Mouse (Mus musculus): ENCODE data around the gene Itpkb. TPM values are rescaled to one million over a fixed set of nuclear protein-coding genes. Genes with fewer than 3 reads are reported as not detected.

Itpkb gene
- polyA plus RNA-seq, 1 experiment from 2014 or later, result 6.2 TPM

DNA sequence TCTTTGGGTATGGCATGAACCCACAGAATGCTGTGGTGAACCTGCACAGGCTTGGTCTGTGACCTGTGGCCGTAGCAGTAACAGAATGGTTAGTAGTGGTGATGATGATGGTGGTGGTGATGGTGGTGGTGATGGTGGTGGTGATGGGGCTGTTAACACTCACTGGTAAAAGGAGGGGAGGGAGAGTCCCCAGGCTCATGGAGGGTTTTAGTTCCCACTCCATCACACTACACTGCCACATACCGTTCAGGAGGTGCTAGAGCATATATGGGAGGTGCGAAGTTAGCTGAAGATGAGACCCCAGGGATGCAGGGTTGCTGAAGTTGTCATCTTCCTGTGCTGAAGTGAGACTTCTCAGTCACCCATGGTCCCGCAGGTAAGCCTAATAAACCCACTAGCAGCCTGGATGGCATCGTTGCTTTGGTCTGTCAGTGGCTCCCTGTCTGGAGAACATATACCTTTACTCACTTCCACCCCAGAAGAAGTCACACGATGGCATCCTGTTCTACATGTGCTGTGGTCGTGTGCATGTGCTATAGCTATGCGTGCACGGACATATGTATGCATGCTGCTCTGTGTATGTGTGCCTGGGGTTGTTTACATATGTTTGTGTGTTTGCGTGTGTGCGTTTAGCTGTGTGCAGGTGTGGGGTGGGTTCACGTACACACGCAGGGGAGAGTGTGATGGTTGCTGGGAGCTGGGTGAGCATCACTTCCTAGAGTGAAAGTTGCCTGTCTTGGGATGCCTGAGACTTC, 24.9 kb downstream of the Itpkb start:
- no peak for DNase-seq (ENCODE audit: low spot score)
- 92% methylated on average over 13 of the region's 13 CpGs for WGBS
- Histone ChIP-seq H3K27ac (replicated peaks) (no peak overlapping the region), H3K4me3 (no peak overlapping the region), H3K36me3 (replicated peaks) (no peaks in the 10 kb centered on the region), H3K4me1 (peaks cover 63% of the 10 kb centered on the region), H3K9me3 (no peaks in the 10 kb centered on the region), H3K27me3 (replicated peaks; ENCODE audit: low read depth, poor library complexity, severe bottlenecking) (no peaks in the 10 kb centered on the region)

DNA sequence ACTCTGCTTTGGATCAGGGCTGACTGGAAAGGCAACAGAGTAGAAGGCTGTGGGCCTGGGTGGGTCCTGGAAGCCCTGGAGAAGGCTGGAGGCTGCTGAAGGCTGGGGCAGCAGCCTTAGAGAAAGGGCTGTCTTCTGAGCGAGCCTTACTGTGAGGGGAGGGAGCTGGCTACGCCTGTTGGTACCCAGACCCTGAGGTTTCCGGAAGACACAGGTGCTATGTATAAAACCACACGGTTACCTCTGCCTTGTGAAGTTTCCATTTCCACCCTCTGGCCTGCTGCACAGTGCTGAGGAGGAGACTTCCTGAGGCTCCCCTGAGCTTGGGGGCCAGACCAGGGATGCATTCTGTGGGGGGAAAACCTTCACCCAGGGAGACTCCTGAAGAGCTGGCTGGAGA, 25.9 kb downstream of the Itpkb start:
- H3K36me3 ChIP-seq (replicated peaks), result peaks cover 3% of the 10 kb centered on the region
- DNase-seq (ENCODE audit: low spot score), result no peak
- H3K9me3 ChIP-seq, result no peaks in the 10 kb centered on the region
- peaks cover 54% of the 10 kb centered on the region for H3K4me1 ChIP-seq
- WGBS, result 72% methylated on average over 4 of the region's 4 CpGs
- no peaks in the 10 kb centered on the region for H3K27me3 ChIP-seq (replicated peaks; ENCODE audit: low read depth, poor library complexity, severe bottlenecking)
- no peak overlapping the region for H3K4me3 ChIP-seq
- H3K27ac ChIP-seq (replicated peaks), result peak overlapping the region; percentile 5; the same call in 1 of the 2 replicates

DNA sequence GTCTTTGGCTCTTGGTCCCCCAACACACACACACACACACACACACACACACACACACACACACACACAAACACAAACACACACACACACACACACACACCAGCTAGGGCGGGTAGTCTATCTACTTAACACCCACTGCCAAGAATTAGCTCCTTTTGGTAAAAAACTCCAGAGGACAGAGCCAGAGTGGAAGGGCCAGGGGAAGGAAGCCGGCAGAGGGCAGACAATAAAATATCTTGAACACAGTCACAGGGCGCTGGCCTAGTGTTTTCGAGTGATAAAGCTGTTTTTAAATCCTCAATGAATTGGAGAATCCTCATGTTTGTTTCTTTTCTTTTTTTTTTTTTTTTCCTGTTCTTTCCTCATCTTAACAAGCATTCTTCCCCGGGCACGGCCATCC, 26.6 kb downstream of the Itpkb start:
- Histone ChIP-seq H3K4me1 (peaks cover 47% of the 10 kb centered on the region), H3K36me3 (replicated peaks) (peaks cover 3% of the 10 kb centered on the region), H3K4me3 (no peak overlapping the region), H3K27me3 (replicated peaks; ENCODE audit: low read depth, poor library complexity, severe bottlenecking) (no peaks in the 10 kb centered on the region), H3K9me3 (no peaks in the 10 kb centered on the region), H3K27ac (replicated peaks) (no peak overlapping the region)
- DNase-seq (ENCODE audit: low spot score), result no peak
- 83% methylated on average over 6 of the region's 6 CpGs for WGBS

DNA sequence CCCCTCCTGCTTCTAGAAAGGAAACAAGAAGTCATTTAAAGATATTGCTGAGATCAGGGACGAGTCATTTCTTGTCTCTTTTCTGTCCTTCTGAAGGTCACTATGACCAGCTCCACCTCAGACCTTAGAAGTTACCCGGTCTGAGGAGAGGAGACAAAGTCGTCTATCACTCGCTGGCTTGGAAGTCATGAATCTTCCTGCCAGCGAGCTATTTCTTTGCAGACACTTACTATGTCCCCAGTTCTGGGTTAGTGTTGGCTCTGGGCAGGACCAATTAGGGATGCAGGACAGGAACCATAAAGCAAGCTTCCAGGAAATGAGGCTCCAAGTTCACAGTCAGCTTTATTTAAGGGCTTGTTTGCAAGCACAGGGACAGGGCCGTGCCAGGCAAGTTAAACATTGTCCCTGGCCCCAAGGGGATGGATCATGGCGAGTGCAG, 27.6 kb downstream of the Itpkb start:
- no peaks in the 10 kb centered on the region for H3K9me3 ChIP-seq
- H3K4me3 ChIP-seq, result no peak overlapping the region
- peaks cover 37% of the 10 kb centered on the region for H3K4me1 ChIP-seq
- no peaks in the 10 kb centered on the region for H3K27me3 ChIP-seq (replicated peaks; ENCODE audit: low read depth, poor library complexity, severe bottlenecking)
- no peak overlapping the region for H3K27ac ChIP-seq (replicated peaks)
- H3K36me3 ChIP-seq (replicated peaks), result peaks cover 3% of the 10 kb centered on the region
- no peak for DNase-seq (ENCODE audit: low spot score)
- 81% methylated on average over 7 of the region's 7 CpGs for WGBS

DNA sequence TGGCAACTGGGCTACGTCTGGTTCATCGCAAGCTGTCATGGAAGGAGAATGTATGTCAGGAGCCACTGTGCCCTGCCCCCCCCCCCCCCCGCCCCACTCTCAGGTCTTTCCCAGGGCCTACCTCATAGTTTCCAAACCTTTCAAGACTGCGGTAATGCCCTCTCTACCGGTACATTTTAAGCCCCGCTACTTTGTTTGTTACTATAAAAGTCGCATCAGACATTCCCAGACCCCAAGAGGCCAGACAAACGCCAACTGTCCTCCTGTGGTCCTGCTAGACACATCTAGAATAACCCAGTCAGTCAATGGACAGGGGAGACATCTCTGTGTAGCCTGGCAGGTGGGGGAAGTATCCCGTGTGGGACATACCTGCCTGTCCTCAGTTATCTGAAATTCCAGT, 28.2 kb downstream of the Itpkb start:
- Histone ChIP-seq H3K27ac (replicated peaks) (no peak overlapping the region), H3K4me3 (no peak overlapping the region), H3K9me3 (no peaks in the 10 kb centered on the region), H3K4me1 (peaks cover 39% of the 10 kb centered on the region), H3K36me3 (replicated peaks) (peaks cover 3% of the 10 kb centered on the region), H3K27me3 (replicated peaks; ENCODE audit: low read depth, poor library complexity, severe bottlenecking) (no peaks in the 10 kb centered on the region)
- 88% methylated on average over 9 of the region's 9 CpGs for WGBS
- DNase-seq (ENCODE audit: low spot score), result no peak

DNA sequence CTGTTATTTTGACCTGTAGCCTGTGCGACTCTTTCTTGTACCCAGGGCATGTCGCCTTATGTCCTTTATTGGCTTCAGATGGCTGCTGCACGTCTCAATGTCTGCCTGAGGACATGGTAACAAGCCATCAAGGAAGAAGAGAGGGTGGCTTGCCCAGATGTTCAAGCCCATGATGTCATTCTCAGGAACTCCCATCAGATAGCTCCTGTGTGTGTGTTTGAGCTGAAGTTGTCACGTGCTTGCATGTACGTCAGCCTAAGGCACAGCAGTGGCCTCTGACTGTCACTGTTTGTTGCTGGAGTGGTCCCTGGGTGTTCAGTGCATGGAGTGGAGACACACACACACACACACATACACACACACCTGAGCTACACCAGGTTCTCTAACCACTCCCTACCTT, 29.0 kb downstream of the Itpkb start:
- peaks cover 37% of the 10 kb centered on the region for H3K4me1 ChIP-seq
- peaks cover 3% of the 10 kb centered on the region for H3K36me3 ChIP-seq (replicated peaks)
- no peak overlapping the region for H3K4me3 ChIP-seq
- DNase-seq (ENCODE audit: low spot score), result no peak
- no peaks in the 10 kb centered on the region for H3K9me3 ChIP-seq
- H3K27ac ChIP-seq (replicated peaks), result no peak overlapping the region
- no peaks in the 10 kb centered on the region for H3K27me3 ChIP-seq (replicated peaks; ENCODE audit: low read depth, poor library complexity, severe bottlenecking)
- 57% methylated on average over 5 of the region's 5 CpGs for WGBS

DNA sequence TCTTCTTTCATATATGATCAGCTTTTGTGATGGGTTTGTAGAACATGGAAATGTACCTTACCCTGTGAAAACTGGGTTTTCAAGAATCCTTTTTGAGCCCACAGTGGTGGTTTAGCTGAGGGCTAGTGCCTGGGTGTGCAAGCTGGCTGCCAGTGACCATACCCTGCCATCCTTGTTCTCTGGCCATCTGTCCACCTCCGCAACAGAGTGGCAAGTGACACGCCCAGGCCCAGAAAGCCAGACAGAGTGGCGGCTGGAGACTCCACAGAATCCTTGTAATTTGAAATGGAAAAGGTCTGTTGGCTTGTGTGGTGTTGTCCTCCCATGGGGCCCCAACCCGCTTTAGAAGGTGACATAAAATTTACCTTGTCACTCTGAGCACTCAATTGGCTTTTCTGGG, 31.9 kb downstream of the Itpkb start:
- no peak overlapping the region for H3K4me3 ChIP-seq
- no peaks in the 10 kb centered on the region for H3K9me3 ChIP-seq
- H3K4me1 ChIP-seq, result peaks cover 47% of the 10 kb centered on the region
- no peaks in the 10 kb centered on the region for H3K27me3 ChIP-seq (replicated peaks; ENCODE audit: low read depth, poor library complexity, severe bottlenecking)
- 86% methylated on average over 4 of the region's 4 CpGs for WGBS
- no peak overlapping the region for H3K27ac ChIP-seq (replicated peaks)
- peaks cover 3% of the 10 kb centered on the region for H3K36me3 ChIP-seq (replicated peaks)
- no peak for DNase-seq (ENCODE audit: low spot score)

DNA sequence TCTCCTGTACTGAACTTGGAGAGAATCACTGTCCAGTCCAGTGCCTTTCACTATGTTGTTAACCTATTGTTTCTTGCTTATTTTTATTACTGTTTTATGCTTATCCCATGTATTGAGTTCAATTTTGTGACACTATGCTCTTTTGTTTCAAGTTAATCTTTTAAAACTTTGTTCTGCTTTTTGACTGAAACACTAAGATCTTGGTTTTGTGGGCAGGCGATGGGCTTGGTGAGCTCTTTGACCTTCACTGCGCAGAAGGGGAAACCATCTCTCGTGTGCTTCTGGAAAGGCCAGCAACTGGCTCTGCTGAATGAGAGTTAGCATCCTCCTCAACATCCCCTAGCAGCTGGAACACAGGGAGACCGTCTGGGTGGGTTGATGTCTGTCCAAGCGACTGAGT, 32.6 kb downstream of the Itpkb start:
- Histone ChIP-seq H3K4me1 (peaks cover 50% of the 10 kb centered on the region), H3K27ac (replicated peaks) (no peak overlapping the region)
- 85% methylated on average over 5 of the region's 5 CpGs for WGBS

DNA sequence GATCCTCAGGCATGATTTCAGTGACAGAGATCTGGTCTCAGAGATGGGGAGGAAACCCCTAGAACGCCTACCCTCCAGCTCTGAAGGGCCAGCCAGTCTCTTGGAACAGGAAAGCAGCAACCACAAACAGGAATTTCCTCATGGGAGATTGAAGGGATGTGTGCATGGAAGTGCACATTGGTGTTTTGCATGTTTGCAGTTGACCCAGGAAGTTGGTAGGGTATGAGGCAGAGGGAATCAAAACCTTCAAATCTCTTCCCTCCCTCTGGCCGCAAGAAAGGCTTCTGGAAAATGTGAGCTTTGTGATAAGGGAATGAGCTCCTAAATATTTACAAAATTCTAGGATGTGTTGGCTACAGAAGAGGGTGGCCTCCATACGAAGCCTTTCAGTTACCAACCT, 33.0 kb downstream of the Itpkb start:
- DNase-seq (ENCODE audit: low spot score), result no peak
- no peak overlapping the region for H3K27ac ChIP-seq (replicated peaks)
- peaks cover 52% of the 10 kb centered on the region for H3K4me1 ChIP-seq
- no peak overlapping the region for H3K4me3 ChIP-seq
- H3K27me3 ChIP-seq (replicated peaks; ENCODE audit: low read depth, poor library complexity, severe bottlenecking), result no peaks in the 10 kb centered on the region
- H3K9me3 ChIP-seq, result no peaks in the 10 kb centered on the region
- H3K36me3 ChIP-seq (replicated peaks), result peaks cover 3% of the 10 kb centered on the region
- WGBS, result 80% methylated on average over 3 of the region's 3 CpGs

More for the DNA sequence above, 32.6 kb downstream of the Itpkb start:
- Histone ChIP-seq H3K9me3 (no peaks in the 10 kb centered on the region), H3K36me3 (replicated peaks) (peaks cover 3% of the 10 kb centered on the region), H3K27me3 (replicated peaks; ENCODE audit: low read depth, poor library complexity, severe bottlenecking) (no peaks in the 10 kb centered on the region), H3K4me3 (no peak overlapping the region)
- no peak for DNase-seq (ENCODE audit: low spot score)

DNA sequence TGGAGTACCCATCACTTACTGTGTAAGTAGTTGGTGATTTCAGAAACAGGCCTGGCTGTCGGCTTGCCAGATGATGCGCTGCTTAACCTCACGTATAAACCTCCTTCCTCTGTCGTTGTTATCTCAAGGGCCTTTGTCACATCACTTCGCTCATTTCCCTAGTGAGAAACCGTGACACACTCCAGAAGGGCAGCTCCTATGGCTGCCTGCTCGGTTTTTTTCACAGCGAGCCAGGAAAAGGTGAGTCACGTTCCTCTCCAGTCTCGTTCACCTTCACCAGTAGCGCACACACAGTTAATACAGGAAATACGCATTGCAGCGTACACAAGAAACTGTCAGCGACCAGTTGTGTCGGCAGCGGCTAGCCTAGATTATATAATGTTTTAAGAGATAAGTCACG, 33.7 kb downstream of the Itpkb start:
- WGBS, result 83% methylated on average over 17 of the region's 17 CpGs
- DNase-seq (ENCODE audit: low spot score), result no peak

DNA sequence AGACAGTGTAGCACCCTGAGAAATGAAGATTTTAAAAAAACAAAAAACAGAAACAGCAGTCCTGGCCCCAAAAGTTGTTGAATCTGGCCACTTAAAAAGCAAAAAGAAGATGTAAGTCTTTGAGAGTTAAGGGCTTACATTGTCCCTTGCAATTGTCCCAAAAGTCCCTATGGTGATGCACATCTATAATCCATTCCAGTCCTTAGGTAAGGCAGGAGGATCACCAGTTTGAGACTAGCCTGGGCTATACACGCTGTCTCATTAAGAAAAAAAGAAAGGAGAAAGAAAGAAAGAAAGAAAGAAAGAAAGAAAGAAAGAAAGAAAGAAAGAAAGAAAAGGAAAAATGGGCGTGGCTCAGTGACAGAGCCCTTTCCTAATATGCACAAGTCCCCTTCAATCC, 34.4 kb downstream of the Itpkb start:
- Histone ChIP-seq H3K4me1 (peaks cover 54% of the 10 kb centered on the region), H3K27ac (replicated peaks) (peak overlapping the region; percentile 81), H3K36me3 (replicated peaks) (peaks cover 3% of the 10 kb centered on the region), H3K4me3 (peak overlapping the region; percentile 54), H3K27me3 (replicated peaks; ENCODE audit: low read depth, poor library complexity, severe bottlenecking) (no peaks in the 10 kb centered on the region), H3K9me3 (no peaks in the 10 kb centered on the region)
- no peak for DNase-seq (ENCODE audit: low spot score)
- 29% methylated on average over 2 of the region's 2 CpGs for WGBS

More for the DNA sequence above, 33.7 kb downstream of the Itpkb start:
- H3K36me3 ChIP-seq (replicated peaks), result peaks cover 3% of the 10 kb centered on the region
- H3K27ac ChIP-seq (replicated peaks), result 0 out of 2 replicates have a peak overlapping the region, but pooled peaks have one; percentile 6
- H3K4me3 ChIP-seq, result no peak overlapping the region
- no peaks in the 10 kb centered on the region for H3K9me3 ChIP-seq
- no peaks in the 10 kb centered on the region for H3K27me3 ChIP-seq (replicated peaks; ENCODE audit: low read depth, poor library complexity, severe bottlenecking)
- peaks cover 57% of the 10 kb centered on the region for H3K4me1 ChIP-seq

DNA sequence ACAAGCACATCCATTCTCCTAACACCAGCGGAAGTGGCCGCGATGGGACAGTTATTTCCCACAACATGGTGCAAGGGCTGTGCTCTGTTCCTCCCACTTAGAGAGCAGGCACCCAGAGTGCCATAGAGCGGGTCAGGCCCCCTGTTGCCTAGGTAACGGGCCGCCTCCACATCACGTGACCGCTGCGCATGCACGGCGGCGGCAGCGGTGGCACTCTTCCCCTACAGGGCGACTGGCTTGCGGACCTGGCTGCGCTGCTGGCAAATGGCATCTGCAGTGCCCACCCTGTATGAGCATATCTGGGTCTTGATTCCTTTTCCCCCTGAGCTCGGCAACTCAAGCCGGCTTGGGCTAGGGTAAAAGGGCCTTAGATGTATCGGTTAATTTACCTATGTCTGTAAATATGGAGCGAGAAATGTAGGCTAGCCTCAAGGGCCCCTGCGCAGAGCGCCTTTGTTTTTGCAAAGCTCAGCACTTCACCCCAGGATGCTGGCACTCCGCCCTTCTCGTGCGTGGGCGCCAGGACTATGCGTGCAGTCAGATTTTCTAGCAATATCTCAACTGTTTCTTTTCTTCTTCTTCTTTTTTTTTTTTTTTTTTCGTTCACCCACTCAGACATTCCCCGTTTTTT, 35.0 kb downstream of the Itpkb start:
- DNase-seq (ENCODE audit: low spot score), result peak; percentile 96
- H3K36me3 ChIP-seq (replicated peaks), result peaks cover 3% of the 10 kb centered on the region
- H3K9me3 ChIP-seq, result no peaks in the 10 kb centered on the region
- peaks cover 55% of the 10 kb centered on the region for H3K4me1 ChIP-seq
- no peaks in the 10 kb centered on the region for H3K27me3 ChIP-seq (replicated peaks; ENCODE audit: low read depth, poor library complexity, severe bottlenecking)
- peak overlapping the region; percentile 81 for H3K27ac ChIP-seq (replicated peaks)
- peak overlapping the region; percentile 54 for H3K4me3 ChIP-seq
- 2% methylated on average over 29 of the region's 29 CpGs for WGBS
